Mouse (Mus musculus) thymus, adult 2 months (tissue): Measurements from ENCODE around the gene Tfrc. TPM values are rescaled to one million over a fixed set of nuclear protein-coding genes. Genes with fewer than 3 reads are reported as not detected.

ENCODE experiments used
- DNase-seq: peaks from one replicate; pipeline ENCODE4 v3.0.0; 2021
- H3K27ac ChIP-seq: fragments of 200-500 bp; 2 replicates; pipeline ENCODE4 v1.5.1; 2012; ENCODE audit warnings: low read length, control low read depth; ENCODE audit not compliant: control insufficient read depth, insufficient read depth
- H3K27me3 ChIP-seq: fragments of 200-500 bp; 2 replicates; pipeline ENCODE4 v1.6.1; 2012; ENCODE audit warnings: mild to moderate bottlenecking, low read length, moderate library complexity, mixed read lengths; ENCODE audit not compliant: control insufficient read depth, insufficient read depth
- H3K36me3 ChIP-seq: fragments of 200-500 bp; 2 replicates; pipeline ENCODE4 v1.6.1; 2012; ENCODE audit warnings: mild to moderate bottlenecking, low read length, moderate library complexity; ENCODE audit not compliant: control insufficient read depth, insufficient read depth
- H3K4me1 ChIP-seq: fragments of 200-500 bp; replicated peaks from 2 replicates; pipeline ENCODE4 v1.6.1; 2012; ENCODE audit warnings: low read length; ENCODE audit not compliant: control insufficient read depth, insufficient read depth
- H3K4me3 ChIP-seq: fragments of 200-500 bp; 2 replicates; pipeline ENCODE4 v1.5.1; 2012; ENCODE audit warnings: mild to moderate bottlenecking, low read length, control low read depth, moderate library complexity; ENCODE audit not compliant: control insufficient read depth, insufficient read depth
- CTCF ChIP-seq: fragments of 200-500 bp; IDR thresholded peaks from 2 replicates; pipeline ENCODE4 v1.5.1; 2012; ENCODE audit warnings: mild to moderate bottlenecking, control low read depth, low read length, moderate library complexity, borderline replicate concordance; ENCODE audit not compliant: control insufficient read depth, poor library complexity, insufficient read depth; ENCODE audit errors: extremely low read depth
- POLR2A ChIP-seq: fragments of 200-500 bp; IDR thresholded peaks from 2 replicates; pipeline ENCODE4 v1.6.1; 2012; ENCODE audit warnings: mild to moderate bottlenecking, low read length, control low read depth, moderate library complexity; ENCODE audit not compliant: control insufficient read depth, poor library complexity, insufficient read depth; ENCODE audit errors: extremely low read depth
- WGBS: fragments of 180-500 bp; shearing (Covaris S2); methylation state at CpG from one replicate; pipeline ENCODE4 v1.1.7; 2018; 5-methylcytosine and 5-hydroxymethylcytosine counted together
- polyA plus RNA-seq: library from polyadenylated mRNA; depleted of rRNA; stranded (reverse); fragments of >200 nt; gene quantifications from 2 replicates; pipeline ENCODE4 v1.2.3, GENCODE M21; 2012

Tfrc gene
- polyA plus RNA-seq, 1 experiment = 14.2 TPM

DNA sequence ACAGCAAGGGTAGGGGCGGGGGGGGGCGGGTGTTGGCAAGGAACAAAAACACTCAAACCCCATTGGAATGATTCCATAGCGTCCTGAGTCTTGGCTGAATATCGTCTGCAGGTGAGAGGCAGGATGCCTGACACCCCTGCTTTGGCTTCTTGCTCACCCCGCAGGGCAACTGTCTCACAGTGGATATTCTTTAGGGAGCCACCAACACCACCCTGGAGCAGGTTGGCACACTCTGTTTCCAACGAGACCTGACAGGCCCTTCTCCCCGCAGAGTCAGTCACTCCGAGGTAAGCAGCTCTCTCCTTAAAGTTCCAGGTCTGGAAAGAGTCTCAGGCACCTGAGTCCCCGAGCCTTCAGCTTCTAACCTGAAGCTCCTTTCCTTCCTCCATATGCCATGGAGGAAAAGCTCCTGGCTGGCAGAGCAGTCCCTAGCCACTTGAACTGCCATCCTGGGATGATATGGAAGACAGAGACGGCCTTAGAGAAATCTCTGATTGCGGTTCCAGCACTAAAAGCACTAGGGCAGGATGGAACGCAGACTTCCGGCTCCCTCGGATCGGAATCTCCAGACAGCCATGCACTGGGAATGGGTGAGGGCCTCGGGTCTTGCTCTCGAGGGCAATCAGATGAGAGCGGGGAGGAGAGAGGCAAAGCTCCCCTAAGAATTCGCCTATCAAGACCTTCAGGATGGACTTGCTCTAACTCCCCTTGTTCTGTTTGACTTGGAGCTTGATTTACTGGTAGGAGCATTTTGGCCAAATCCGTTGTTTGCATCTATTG is 32.9 kb downstream of the Tfrc start:
- Histone ChIP-seq H3K4me1 (peaks cover 31% of the 10 kb centered on the region), H3K36me3 (no peaks in the 10 kb centered on the region), H3K27ac (no peak overlapping the region), H3K4me3 (no peak overlapping the region), H3K27me3 (no peaks in the 10 kb centered on the region)
- DNase-seq = no peak
- TF ChIP-seq POLR2A (no peak), CTCF (no peak)
- 79% methylated on average over 20 of the region's 20 CpGs for WGBS

DNA sequence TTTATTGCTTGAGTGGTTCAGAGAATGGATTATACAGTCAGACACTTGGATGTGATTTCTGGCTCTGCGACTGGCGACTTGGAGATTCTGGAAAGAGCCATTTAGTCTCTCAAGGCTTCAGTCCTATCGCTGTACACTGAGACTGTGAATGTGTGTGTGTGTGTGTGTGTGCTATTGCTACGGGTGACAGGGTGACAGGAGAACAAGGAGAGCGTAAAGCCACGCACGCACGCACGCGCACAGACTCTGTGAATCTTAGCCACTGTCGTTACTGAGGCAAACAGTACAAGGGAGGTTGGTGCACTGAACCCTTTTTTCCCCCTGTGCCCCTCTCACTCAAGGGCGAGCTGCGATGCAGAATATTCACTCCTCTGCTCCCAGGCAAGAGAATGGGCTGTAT is 33.6 kb downstream of the Tfrc start:
- WGBS = 58% methylated on average over 13 of the region's 13 CpGs
- no peaks in the 10 kb centered on the region for H3K36me3 ChIP-seq
- peaks cover 31% of the 10 kb centered on the region for H3K4me1 ChIP-seq
- H3K27me3 ChIP-seq = no peaks in the 10 kb centered on the region
- DNase-seq = no peak
- no peak overlapping the region for H3K27ac ChIP-seq
- TF ChIP-seq POLR2A = 0 out of 2 replicates have a peak, but pooled peaks have one; percentile 18
- TF ChIP-seq CTCF = no peak
- H3K4me3 ChIP-seq = no peak overlapping the region

GRCm38 (mm10) chr16:32643661-32644061 is 34.9 kb downstream of the Tfrc start, which contains the start of gene Tnk2:
TSS of gene Tnk2 (plus strand) at chr16:32643874.
- H3K4me3 ChIP-seq = peak within 1 kb of the TSS; percentile 88
- H3K4me1 ChIP-seq = peaks cover 29% of the 10 kb centered on the region
- no peaks in the 10 kb centered on the region for H3K36me3 ChIP-seq
- H3K27ac ChIP-seq = peak within 1 kb of the TSS; percentile 12
- H3K27me3 ChIP-seq = no peaks in the 10 kb centered on the region
- TF ChIP-seq CTCF (peak; percentile 27; the same call in 1 of the 2 replicates), POLR2A (peak; percentile 88)
- peak; percentile 91 for DNase-seq
- 1% methylated on average over 37 of the region's 40 CpGs for WGBS

DNA sequence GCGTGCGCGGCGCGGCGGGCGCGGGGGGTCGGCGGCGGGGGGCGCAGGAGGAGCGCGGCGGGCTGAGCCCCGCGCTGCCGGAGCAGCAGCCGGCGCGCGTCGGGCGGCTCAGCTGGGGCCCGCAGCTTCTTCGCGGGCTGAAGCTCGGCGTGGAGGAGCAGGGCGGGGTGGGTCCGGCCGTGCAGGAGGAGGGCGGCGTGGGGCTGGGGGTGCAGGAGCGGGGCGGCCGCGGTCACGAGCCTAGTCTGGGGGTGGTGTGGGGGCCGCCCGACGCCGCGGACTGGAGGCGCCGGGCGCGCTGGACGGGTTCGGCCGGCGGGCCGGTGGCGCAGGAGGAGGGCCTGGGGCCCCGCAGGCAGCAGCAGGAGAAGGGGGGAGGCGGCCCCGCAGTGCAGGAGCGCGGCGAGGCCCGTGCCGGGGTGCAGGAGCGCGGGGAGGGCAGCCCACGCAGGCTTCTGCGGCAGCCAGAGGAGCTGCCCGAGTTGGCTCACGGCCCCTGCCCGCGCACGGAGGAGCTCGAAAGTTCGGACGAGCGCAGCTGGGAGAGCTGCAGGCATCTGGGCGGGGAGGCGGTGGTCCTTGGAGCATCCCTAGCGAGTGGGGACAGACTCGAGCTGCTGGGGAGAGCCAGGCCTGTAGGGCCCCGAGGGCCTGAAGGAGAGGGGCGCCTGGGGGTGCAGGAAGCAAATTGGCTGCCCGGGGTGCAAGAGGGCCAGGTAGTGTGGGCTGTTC is 35.5 kb downstream of the Tfrc start:
- 2% methylated on average over 78 of the region's 82 CpGs for WGBS
- TF ChIP-seq CTCF (no peak), POLR2A (no peak; the same call in 1 of the 2 replicates)
- Histone ChIP-seq H3K4me1 (peaks cover 33% of the 10 kb centered on the region), H3K27ac (peak overlapping the region; percentile 12), H3K36me3 (no peaks in the 10 kb centered on the region), H3K27me3 (no peaks in the 10 kb centered on the region), H3K4me3 (peak overlapping the region; percentile 88)
- DNase-seq = peak; percentile 62

DNA sequence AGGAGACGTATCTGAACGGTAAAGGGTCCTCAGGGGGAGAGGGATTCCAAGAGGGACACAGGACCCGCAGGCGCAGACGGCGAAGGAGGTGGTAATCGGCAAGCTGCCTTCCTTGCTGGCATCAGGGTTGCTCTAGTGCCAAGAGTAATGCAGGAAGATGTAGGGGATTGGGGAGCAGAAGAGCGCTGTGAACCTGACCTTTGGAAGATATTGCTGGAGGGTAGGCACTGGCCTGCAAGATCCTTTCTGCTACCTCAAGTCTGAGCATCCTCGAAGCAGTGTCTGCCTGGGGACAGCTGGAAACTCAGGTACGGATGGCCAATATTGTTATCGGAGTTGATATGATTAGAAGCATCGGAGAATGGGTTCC is 36.1 kb downstream of the Tfrc start:
- Histone ChIP-seq H3K27ac (peak overlapping the region; percentile 12), H3K4me3 (peak overlapping the region; percentile 88), H3K4me1 (peaks cover 38% of the 10 kb centered on the region), H3K36me3 (no peaks in the 10 kb centered on the region), H3K27me3 (no peaks in the 10 kb centered on the region)
- TF ChIP-seq CTCF (no peak), POLR2A (no peak)
- WGBS = 35% methylated on average over 12 of the region's 12 CpGs
- no peak for DNase-seq

- Histone ChIP-seq H3K27ac (no peak overlapping the region), H3K4me3 (peak overlapping the region; percentile 88), H3K36me3 (no peaks in the 10 kb centered on the region), H3K4me1 (peaks cover 38% of the 10 kb centered on the region), H3K27me3 (no peaks in the 10 kb centered on the region)
- WGBS = 23% methylated on average over 14 of the region's 14 CpGs
- peak; percentile 75 for DNase-seq
- TF ChIP-seq POLR2A = no peak
- TF ChIP-seq CTCF = peak; percentile 45; the same call in 1 of the 2 replicates
These were observed 36.7 kb downstream of the Tfrc start for GRCm38 (mm10) chr16:32645361-32645914.
